Mouse (Mus musculus) spleen, adult 2 months (tissue): ENCODE measurements around the gene Tex22.

ENCODE experiments used
- CTCF ChIP-seq: fragments of 200-500 bp; IDR thresholded peaks from 2 replicates; pipeline ENCODE4 v1.5.1; 2011; ENCODE audit warnings: mild to moderate bottlenecking, inconsistent platforms; ENCODE audit not compliant: insufficient read depth, insufficient read length, insufficient replicate concordance; ENCODE audit errors: extremely low read depth
- POLR2A ChIP-seq: fragments of 200-500 bp; IDR thresholded peaks from 2 replicates; pipeline ENCODE4 v1.6.1; 2011; ENCODE audit warnings: low read depth, low read length, inconsistent platforms

DNA sequence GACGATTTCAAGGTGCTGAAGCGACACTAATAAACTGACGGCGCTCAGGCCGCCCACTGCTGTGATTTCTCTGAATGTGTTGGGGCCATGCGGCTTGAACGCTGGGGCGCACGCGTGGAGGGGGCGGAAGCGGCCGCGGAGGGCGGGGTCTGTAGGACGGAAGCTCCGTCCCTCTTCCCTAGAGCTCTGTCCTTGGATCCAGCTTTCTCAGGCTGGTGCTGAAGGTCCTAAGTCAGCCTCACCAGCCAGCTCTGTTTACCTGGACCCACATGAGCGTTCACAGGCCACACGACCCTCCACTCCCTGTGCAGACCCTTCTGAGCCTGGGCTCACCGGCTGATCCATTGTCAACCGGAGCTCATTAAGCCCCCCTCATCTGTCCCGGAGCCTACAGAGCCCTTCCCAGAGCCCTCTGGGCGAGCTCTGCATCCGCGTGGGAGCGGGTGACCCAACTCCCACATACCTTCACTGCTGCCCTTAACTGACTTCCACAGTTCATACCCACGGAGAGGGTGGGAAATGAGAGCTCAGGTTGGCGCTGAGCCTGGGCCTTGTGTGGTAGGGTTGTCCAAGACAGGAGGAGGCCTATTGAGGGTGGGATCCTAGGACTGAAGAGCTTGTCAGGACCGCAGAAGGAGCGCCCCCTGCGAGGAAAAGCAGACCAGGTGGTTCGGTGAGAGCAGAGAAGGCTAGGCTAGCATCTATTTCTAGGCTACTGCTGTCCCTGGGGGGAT lies at the start of gene Tex22:
- TF ChIP-seq POLR2A (peak; percentile 83), CTCF (no peak)
